Mouse (Mus musculus) lung, postnatal 10 days (tissue): Measurements from ENCODE around the gene Fam8a1.

Experiments
- DNase-seq: peaks from one replicate; pipeline ENCODE4 v3.0.0; 2021

The Fam8a1 gene

GRCm38 (mm10) chr13:46677721-46678120, 8.4 kb downstream of the Fam8a1 start:
- no peak for DNase-seq

GRCm38 (mm10) chr13:46682921-46683320, 13.6 kb downstream of the Fam8a1 start:
- no peak for DNase-seq

GRCm38 (mm10) chr13:46683370-46683769, 14.0 kb downstream of the Fam8a1 start:
- DNase-seq, result no peak

GRCm38 (mm10) chr13:46690559-46691241, 21.4 kb downstream of the Fam8a1 start:
- no peak for DNase-seq

GRCm38 (mm10) chr13:46695296-46695908, 26.1 kb downstream of the Fam8a1 start:
- DNase-seq, result peak; percentile 21

- no peak for DNase-seq
These were observed 26.6 kb downstream of the Fam8a1 start for GRCm38 (mm10) chr13:46695932-46696331.

- DNase-seq, result peak; percentile 14
These were observed 27.5 kb downstream of the Fam8a1 start for GRCm38 (mm10) chr13:46696788-46697187.

GRCm38 (mm10) chr13:46699372-46699771, 30.1 kb downstream of the Fam8a1 start:
- no peak for DNase-seq

GRCm38 (mm10) chr13:46701486-46701885, 32.2 kb downstream of the Fam8a1 start:
- DNase-seq, result no peak

GRCm38 (mm10) chr13:46703138-46703537, 33.8 kb downstream of the Fam8a1 start:
- peak; percentile 27 for DNase-seq

- DNase-seq, result no peak
These were observed 44.2 kb downstream of the Fam8a1 start for GRCm38 (mm10) chr13:46713486-46713885.

- DNase-seq, result no peak
These were observed 46.8 kb downstream of the Fam8a1 start for GRCm38 (mm10) chr13:46715976-46716639.

GRCm38 (mm10) chr13:46718893-46719400, 49.6 kb downstream of the Fam8a1 start:
- DNase-seq, result no peak

GRCm38 (mm10) chr13:46721009-46721408, 51.7 kb downstream of the Fam8a1 start:
- no peak for DNase-seq

- no peak for DNase-seq
These were observed 55.0 kb downstream of the Fam8a1 start for GRCm38 (mm10) chr13:46724371-46724770.

- DNase-seq, result no peak
These were observed 55.9 kb downstream of the Fam8a1 start for GRCm38 (mm10) chr13:46725227-46725626.

GRCm38 (mm10) chr13:46726288-46727037, 57.1 kb downstream of the Fam8a1 start:
- DNase-seq, result no peak

GRCm38 (mm10) chr13:46727038-46727836, 57.9 kb downstream of the Fam8a1 start:
- DNase-seq, result peak; percentile 75
